Mouse (Mus musculus) bone marrow macrophage, adult 2 months (primary cell): ENCODE results near the gene Jam3. TPM values are rescaled to one million over a fixed set of nuclear protein-coding genes. Genes with fewer than 3 reads are reported as not detected.

Source experiments
- H3K27ac ChIP-seq: 2 replicates; pipeline ENCODE4 v1.5.1; 2012; ENCODE audit warnings: low read depth, low read length; ENCODE audit not compliant: insufficient read depth
- H3K4me1 ChIP-seq: 2 replicates; pipeline ENCODE4 v1.6.1; 2012; ENCODE audit warnings: low read length; ENCODE audit not compliant: control insufficient read depth, insufficient read depth
- H3K4me3 ChIP-seq: 2 replicates; pipeline ENCODE4 v1.5.1; 2012; ENCODE audit warnings: mild to moderate bottlenecking, low read length, moderate library complexity; ENCODE audit not compliant: insufficient read depth
- CTCF ChIP-seq: IDR thresholded peaks from 2 replicates; pipeline ENCODE4 v1.5.1; 2012; ENCODE audit warnings: low read depth, mild to moderate bottlenecking, low read length, moderate library complexity
- POLR2A ChIP-seq: IDR thresholded peaks from 2 replicates; pipeline ENCODE4 v1.6.1; 2012; ENCODE audit warnings: mild to moderate bottlenecking, low read depth, low read length, borderline replicate concordance
- polyA plus RNA-seq: library from polyadenylated mRNA; stranded (reverse); fragments of >200 nt; gene quantifications from 2 replicates; pipeline ENCODE4 v1.2.4, GENCODE M21; 2012; ENCODE audit not compliant: missing spikeins, insufficient read depth, insufficient read length

The Jam3 gene
- polyA plus RNA-seq, 1 experiment: not detected

DNA sequence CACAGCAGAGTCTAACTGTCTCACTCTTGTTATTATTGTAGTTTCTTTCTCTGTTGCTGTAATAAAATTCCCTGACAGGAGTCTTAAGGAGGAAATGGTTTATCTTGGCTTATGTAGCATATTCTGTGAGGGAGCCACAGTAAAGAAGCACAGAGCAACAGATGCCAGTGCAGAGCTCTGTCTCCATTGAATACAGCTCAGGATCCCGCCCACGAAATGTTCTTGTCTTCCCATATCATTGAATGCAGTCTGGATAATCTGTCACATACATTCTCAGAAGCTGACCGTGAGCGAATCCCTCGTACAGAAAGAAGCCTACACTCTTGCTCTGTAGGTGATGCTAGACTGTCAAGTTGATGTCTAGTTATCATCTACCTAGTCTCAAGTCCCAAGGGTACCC lies 96.9 kb downstream of the Jam3 start:
- Histone ChIP-seq H3K4me3 (no peak overlapping the region), H3K27ac (no peak overlapping the region), H3K4me1 (no peaks in the 10 kb centered on the region)
- TF ChIP-seq POLR2A: no peak
- no peak for TF ChIP-seq CTCF

DNA sequence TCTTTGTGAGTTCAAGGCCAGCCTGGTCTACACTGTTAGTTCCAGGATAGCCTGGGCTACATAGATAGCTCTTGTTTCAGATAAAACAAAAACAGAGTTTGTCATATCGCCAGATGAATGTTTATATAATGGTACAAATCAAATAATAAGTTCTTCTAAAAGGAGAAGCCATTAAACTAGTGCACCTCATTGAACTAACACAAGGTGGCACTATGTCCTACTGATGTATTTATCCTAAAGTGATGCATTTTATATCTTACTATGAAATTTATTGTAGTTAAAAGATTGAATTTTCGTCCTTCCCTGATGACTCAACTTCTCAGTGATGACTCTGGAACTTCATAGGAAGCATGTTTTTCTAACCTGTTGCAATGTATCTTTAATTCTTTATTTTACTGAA lies 105.7 kb downstream of the Jam3 start:
- H3K4me3 ChIP-seq: no peak overlapping the region
- H3K27ac ChIP-seq: no peak overlapping the region
- no peak for TF ChIP-seq POLR2A
- no peak for TF ChIP-seq CTCF
- H3K4me1 ChIP-seq: no peaks in the 10 kb centered on the region

Other genes starting within 250 kb of the Jam3 start
- not detected in 2 replicates for gene Gm1110, start 232.3 kb downstream of the Jam3 start, polyA plus RNA-seq
- 30.8 and 32.7 TPM in 2 replicates for gene Acad8, start 155.9 kb downstream of the Jam3 start, polyA plus RNA-seq
- gene Thyn1, start 155.7 kb downstream of the Jam3 start, polyA plus RNA-seq: 34.3 and 37.4 TPM in 2 replicates
- gene Vps26b, start 125.4 kb downstream of the Jam3 start, polyA plus RNA-seq: 32.6 and 35.8 TPM in 2 replicates
- gene Ncapd3, start 125.2 kb downstream of the Jam3 start, polyA plus RNA-seq: 26.1 and 28.0 TPM in 2 replicates
- 0.05 TPM in 1 of 2 replicates, not detected in the other for gene Igsf9b, start 143.8 kb upstream of the Jam3 start, polyA plus RNA-seq
- gene Spata19, start 241.4 kb upstream of the Jam3 start, polyA plus RNA-seq: not detected in 2 replicates